Mouse (Mus musculus): ENCODE results near the gene Kpna2. TPM values are rescaled to one million over a fixed set of nuclear protein-coding genes. Genes with fewer than 3 reads are reported as not detected.
"Not testable (repeated sequence)": the region's sequence is repeated elsewhere in the genome, so short reads cannot be mapped to it uniquely, and the experiment has no call there.

Kpna2 gene
- total RNA-seq, 2 experiments from 2014 or later = 35.5 to 45.2 TPM

GRCm38 (mm10) chr11:106997976-106998375 lies 1.4 kb downstream of the Kpna2 start:
- intact Hi-C loops (cut with DNase I) = no loop called here
- no peak for DNase-seq (ENCODE audit: extremely low spot score in 1 of 2, low spot score in 2 of 2)

- intact Hi-C loops (cut with DNase I); DNase-seq (ENCODE audit: extremely low spot score in 1 of 2, low spot score in 2 of 2): not testable (repeated sequence)
Observed at GRCm38 (mm10) chr11:106996492-106996891, 2.8 kb downstream of the Kpna2 start.

- no peak for DNase-seq (ENCODE audit: extremely low spot score in 1 of 2, low spot score in 2 of 2)
- intact Hi-C loops (cut with DNase I) = no loop called here
Observed at GRCm38 (mm10) chr11:106994246-106995085, 4.9 kb downstream of the Kpna2 start.

GRCm38 (mm10) chr11:106987384-106987783 lies 12.0 kb downstream of the Kpna2 start:
- intact Hi-C loops (cut with DNase I) = loop anchor here (10.0 kb wide), 1 partner anchor 193 kb away; no protein-coding TSS in a partner anchor
- no peak for DNase-seq (ENCODE audit: extremely low spot score in 1 of 2, low spot score in 2 of 2)

DNA sequence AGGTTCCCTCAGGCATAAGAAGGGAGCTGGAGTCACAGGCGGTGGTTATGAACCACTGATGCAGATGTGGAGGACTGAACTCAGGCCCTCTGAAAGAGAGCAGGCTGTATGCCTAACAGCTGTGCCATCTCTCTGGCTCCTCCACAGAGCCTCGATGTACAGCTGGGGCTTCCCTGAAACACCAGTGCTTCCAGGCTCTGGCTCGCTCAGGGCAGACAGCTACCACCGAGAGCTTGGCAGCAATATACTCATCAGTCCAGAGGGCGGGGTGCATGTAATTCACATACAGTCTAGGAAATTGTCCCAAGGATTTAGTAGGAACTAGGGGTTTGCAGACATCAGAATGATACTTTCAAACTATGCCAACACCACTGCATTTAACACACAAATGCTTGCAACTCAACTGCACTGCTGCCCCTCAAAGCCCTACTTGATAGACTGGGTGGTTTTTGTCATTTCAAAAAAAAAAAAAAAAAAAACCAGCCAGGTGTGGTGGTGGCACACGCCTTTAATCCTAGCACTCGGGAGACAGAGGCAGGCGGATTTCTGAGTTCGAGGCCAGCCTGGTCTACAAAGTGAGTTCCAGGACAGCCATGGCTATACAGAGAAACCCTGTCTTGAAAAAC lies 13.2 kb downstream of the Kpna2 start:
- intact Hi-C loops (cut with DNase I) = loop anchor here (10.0 kb wide), 1 partner anchor 191 kb away; no protein-coding TSS in a partner anchor

DNA sequence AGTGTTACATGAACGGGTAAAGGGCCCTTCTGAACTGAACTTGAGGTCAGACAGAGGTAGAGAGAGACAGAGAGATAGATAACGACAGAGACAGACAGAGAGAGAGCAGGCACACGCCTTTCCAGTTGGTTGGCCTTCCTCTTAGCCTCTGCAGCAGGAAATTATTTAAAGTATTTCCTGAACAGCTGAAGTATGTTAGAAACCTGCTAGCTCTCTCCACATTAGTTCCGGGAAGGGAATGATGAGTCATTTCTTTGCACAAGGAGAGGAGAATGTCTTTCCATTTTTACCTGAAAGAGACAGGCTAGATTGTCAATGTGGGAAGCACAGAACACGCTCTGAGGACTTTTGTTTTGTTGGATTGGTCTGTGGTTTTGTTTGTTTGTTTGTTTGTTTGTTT lies 17.0 kb downstream of the Kpna2 start:
- DNase-seq (ENCODE audit: extremely low spot score in 1 of 2, low spot score in 2 of 2) = no peak
- intact Hi-C loops (cut with DNase I) = loop anchor here (10.0 kb wide), 1 partner anchor 188 kb away; no protein-coding TSS in a partner anchor

More for the DNA sequence above, 13.2 kb downstream of the Kpna2 start:
- not testable (repeated sequence) for DNase-seq (ENCODE audit: extremely low spot score in 1 of 2, low spot score in 2 of 2)

GRCm38 (mm10) chr11:106981787-106982186 lies 17.6 kb downstream of the Kpna2 start:
- intact Hi-C loops (cut with DNase I) = loop anchor here (2.0 to 10.0 kb wide), 2 partner anchors 131 to 187 kb away; no protein-coding TSS in a partner anchor
- no peak for DNase-seq (ENCODE audit: extremely low spot score in 1 of 2, low spot score in 2 of 2)

DNA sequence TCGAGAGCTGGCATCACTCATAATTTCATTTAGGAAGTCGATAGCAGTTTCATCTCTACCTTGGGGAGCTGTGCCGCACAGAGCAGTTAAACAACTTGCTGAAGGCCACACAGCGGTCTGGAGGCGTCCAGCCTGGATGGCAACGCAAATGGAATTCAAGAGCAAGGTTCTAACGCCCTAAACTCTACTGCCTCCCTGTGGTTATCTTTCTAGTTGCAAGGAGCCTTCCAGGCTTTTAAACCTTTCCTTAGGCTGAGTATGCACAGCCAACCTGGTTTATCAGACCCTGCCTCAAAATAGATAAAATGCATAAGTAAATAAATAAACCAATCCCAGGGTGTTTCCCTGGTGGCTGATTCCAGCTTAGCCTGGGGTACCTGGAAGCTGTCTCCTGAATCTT lies 18.9 kb downstream of the Kpna2 start:
- intact Hi-C loops (cut with DNase I) = loop anchor here (2.0 to 10.0 kb wide), 2 partner anchors 130 to 186 kb away; no protein-coding TSS in a partner anchor
- peak; percentile 61 to 63 for DNase-seq (ENCODE audit: extremely low spot score in 1 of 2, low spot score in 2 of 2)

GRCm38 (mm10) chr11:106976194-106976593 lies 23.1 kb downstream of the Kpna2 start:
- intact Hi-C loops (cut with DNase I) = no loop called here
- DNase-seq (ENCODE audit: extremely low spot score in 1 of 2, low spot score in 2 of 2) = peak in 1 of 2 experiments; percentile 74

- DNase-seq (ENCODE audit: extremely low spot score in 1 of 2, low spot score in 2 of 2) = no peak
- intact Hi-C loops (cut with DNase I) = no loop called here
Observed at GRCm38 (mm10) chr11:106975419-106976177, 23.7 kb downstream of the Kpna2 start.

- no peak for DNase-seq (ENCODE audit: extremely low spot score in 1 of 2, low spot score in 2 of 2)
- intact Hi-C loops (cut with DNase I) = no loop called here
Observed at GRCm38 (mm10) chr11:106974440-106974839, 24.9 kb downstream of the Kpna2 start.

DNA sequence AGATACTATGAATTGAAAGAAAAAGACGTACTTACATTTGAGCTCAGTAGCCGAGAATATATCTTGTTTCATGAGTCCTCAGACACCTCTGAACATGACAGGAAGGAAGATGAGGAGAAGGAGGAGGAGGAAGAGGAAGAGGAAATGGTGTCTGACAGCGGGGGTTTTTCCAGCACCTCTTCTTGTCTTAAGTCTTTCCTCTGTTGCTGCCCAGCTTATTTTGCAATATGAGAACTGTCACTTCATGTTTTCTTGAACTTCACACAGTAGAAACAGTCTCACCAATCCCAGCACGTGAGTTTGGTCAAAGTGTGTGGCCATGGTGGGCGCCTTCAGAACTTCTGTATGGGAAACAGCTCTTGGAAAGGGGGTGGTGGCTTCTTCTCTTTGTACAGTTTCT lies 26.3 kb downstream of the Kpna2 start:
- intact Hi-C loops (cut with DNase I) = no loop called here
- DNase-seq (ENCODE audit: extremely low spot score in 1 of 2, low spot score in 2 of 2) = no peak

DNA sequence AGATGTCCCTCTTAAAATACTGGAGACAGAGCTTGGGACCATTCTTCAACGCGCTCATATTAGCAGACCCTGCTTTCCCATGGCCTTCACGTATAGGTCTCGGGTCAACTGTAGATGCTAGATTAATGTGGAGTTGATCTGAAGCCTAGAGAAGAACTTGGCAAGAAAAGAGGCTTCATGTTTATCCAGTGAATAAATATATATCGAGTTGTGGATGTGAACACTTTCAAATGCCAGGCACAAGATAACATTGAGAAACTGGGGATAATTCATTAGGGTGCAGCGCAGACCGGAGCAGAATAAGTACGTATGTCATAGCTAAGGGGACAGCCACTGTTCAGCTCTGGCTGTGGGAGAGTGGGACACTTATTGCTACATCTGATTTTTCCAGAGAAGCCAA lies 29.5 kb downstream of the Kpna2 start:
- intact Hi-C loops (cut with DNase I) = loop anchor here (5.0 kb wide), 1 partner anchor 42 kb away; no protein-coding TSS in a partner anchor
- no peak for DNase-seq (ENCODE audit: extremely low spot score in 1 of 2, low spot score in 2 of 2)

GRCm38 (mm10) chr11:106967630-106968029 lies 31.7 kb downstream of the Kpna2 start:
- DNase-seq (ENCODE audit: extremely low spot score in 1 of 2, low spot score in 2 of 2) = peak in 1 of 2 experiments; percentile 54

DNA sequence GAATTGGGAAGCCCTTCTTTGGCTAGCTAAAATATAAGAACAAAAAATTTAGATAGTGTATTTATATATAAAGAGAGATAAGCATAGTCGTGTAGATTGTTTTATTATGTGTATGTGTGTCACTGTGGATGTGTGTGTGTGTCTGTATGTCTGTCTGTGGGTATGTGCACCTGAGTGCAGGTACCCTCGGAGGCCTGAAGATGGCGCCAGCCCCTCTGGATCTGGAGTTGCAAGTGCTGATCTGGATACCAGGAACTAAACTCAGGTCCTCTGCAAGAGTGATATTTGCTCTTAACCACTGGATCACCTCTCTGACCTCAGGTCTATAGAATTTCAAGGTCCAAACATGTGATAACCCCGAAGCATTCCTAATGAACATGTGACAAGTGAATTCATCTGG lies 33.5 kb downstream of the Kpna2 start:
- DNase-seq (ENCODE audit: extremely low spot score in 1 of 2, low spot score in 2 of 2) = no peak
- intact Hi-C loops (cut with DNase I) = loop anchor here (5.0 kb wide), 1 partner anchor 39 kb away; no protein-coding TSS in a partner anchor

More at GRCm38 (mm10) chr11:106967630-106968029, 31.7 kb downstream of the Kpna2 start:
- intact Hi-C loops (cut with DNase I) = loop anchor here (5.0 kb wide), 1 partner anchor 40 kb away; no protein-coding TSS in a partner anchor

DNA sequence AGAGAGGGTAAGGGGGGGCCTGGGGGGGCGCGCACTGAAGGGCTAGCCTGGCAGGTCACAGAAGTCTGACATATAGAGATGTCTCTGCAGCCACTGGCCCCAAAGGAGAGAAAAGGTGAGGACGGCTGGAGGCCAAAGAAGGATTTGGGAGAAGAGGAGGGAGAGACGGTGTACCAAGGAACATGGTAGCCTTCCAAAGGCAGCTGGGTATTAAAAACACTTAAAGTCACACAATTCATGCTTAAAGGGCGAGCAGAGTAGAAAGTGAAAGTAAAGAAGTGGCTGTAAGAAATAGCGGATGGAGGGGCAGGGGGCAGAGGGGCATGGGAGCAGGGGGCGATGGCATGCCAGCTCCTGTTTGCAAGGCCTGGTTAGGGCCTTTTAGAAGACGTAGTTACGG lies 37.0 kb downstream of the Kpna2 start:
- DNase-seq (ENCODE audit: extremely low spot score in 1 of 2, low spot score in 2 of 2) = no peak
- intact Hi-C loops (cut with DNase I) = no loop called here

DNA sequence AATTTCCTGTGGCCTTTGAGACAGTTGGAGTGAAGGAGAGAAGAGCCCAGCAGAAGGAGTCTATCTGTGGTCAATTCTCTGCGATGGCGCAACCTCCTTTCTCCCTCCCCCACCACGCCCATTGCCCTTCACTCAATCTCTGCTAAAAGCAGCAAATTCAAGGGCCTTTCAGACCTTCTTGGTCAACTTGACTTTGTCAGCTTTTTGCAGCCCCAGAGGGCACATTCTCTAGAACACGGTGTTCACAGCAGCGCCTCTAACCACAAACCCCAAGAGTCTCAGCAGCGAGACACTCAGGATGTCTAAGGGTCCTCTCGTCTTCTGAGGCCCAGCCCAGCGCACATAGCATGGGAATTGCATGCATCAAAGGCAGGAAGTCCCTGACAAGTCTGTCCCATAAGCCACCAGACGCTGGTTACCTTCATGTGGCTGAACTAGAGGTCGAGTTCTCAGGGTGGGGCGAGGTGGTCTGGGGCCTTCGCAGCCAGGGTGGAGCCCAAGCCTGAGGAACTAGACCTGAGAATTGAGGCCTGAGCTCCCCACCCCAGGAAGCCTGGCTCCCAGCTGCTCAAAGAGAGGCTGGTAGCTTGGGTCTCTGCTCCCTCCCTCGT lies 37.8 kb downstream of the Kpna2 start:
- DNase-seq (ENCODE audit: extremely low spot score in 1 of 2, low spot score in 2 of 2) = no peak
- intact Hi-C loops (cut with DNase I) = no loop called here

GRCm38 (mm10) chr11:106959121-106959520 lies 40.2 kb downstream of the Kpna2 start:
- no peak for DNase-seq (ENCODE audit: extremely low spot score in 1 of 2, low spot score in 2 of 2)
- intact Hi-C loops (cut with DNase I) = no loop called here

All from left cerebral cortex, postnatal 10 days (tissue).